Mouse (Mus musculus) neural tube, embryonic 14.5 days (tissue): ENCODE measurements around the gene Hbb-bh1. TPM values are rescaled to one million over a fixed set of nuclear protein-coding genes. Genes with fewer than 3 reads are reported as not detected.
"Not testable (repeated sequence)": the region's sequence is repeated elsewhere in the genome, so short reads cannot be mapped to it uniquely, and the experiment has no call there.

Experiments
- ATAC-seq: fragments of 200-750 bp; cut with Nextera tagmentation; 2 replicates; pipeline ENCODE4 v1.8.0; 2017; ENCODE audit warnings: low read depth, mild to moderate bottlenecking, moderate TSS enrichment, moderate library complexity
- H3K27ac ChIP-seq: fragments of 300-500 bp; sonication (generic); 2 replicates; pipeline ENCODE4 v1.5.1; 2014; ENCODE audit warnings: low read depth, mild to moderate bottlenecking, control low read depth, low read length, moderate library complexity, mixed read lengths
- H3K27me3 ChIP-seq: fragments of 300-500 bp; sonication (generic); 2 replicates; pipeline ENCODE4 v1.6.1; 2014; ENCODE audit warnings: low read length; ENCODE audit not compliant: control insufficient read depth, insufficient read depth
- H3K36me3 ChIP-seq: fragments of 300-500 bp; sonication (generic); 2 replicates; pipeline ENCODE4 v1.6.1; 2014; ENCODE audit warnings: low read length, mixed read lengths; ENCODE audit not compliant: control insufficient read depth, insufficient read depth
- H3K4me1 ChIP-seq: fragments of 300-500 bp; sonication (generic); 2 replicates; pipeline ENCODE4 v1.6.1; 2014; ENCODE audit warnings: low read length; ENCODE audit not compliant: control insufficient read depth, insufficient read depth
- H3K4me2 ChIP-seq: fragments of 300-500 bp; sonication (generic); 2 replicates; pipeline ENCODE4 v1.6.1; 2014; ENCODE audit warnings: mild to moderate bottlenecking, low read depth, low read length, control low read depth
- H3K4me3 ChIP-seq: fragments of 300-500 bp; sonication (generic); 2 replicates; pipeline ENCODE4 v1.5.1; 2014; ENCODE audit warnings: low read depth, low read length, control low read depth, mixed read lengths
- H3K9ac ChIP-seq: fragments of 300-500 bp; sonication (generic); replicated peaks from 2 replicates; pipeline ENCODE4 v1.6.1; 2014; ENCODE audit warnings: low read depth, mild to moderate bottlenecking, control low read depth, low read length, mixed read lengths
- H3K9me3 ChIP-seq: fragments of 300-500 bp; sonication (generic); 2 replicates; pipeline ENCODE4 v1.6.1; 2016; ENCODE audit warnings: low read length; ENCODE audit not compliant: control insufficient read depth
- WGBS: fragments of 180-500 bp; shearing (Covaris S2); extraction: QIAGEN DNeasy Blood & Tissue Kit; methylation state at CpG from one replicate; pipeline ENCODE4 v1.1.7; 2014; 5-methylcytosine and 5-hydroxymethylcytosine counted together
- polyA plus RNA-seq: library from polyadenylated mRNA; unstranded; fragments of >200 nt; fragmentation: Nextera tagmentation; extraction: Ambion mirVana; gene quantifications from 2 replicates; pipeline ENCODE4 v1.2.1, GENCODE M21; 2014

Gene Hbb-bh1
- polyA plus RNA-seq, 1 experiment from 2014 or later, result 1.5 TPM

GRCm38 (mm10) chr7:103808120-103808519 lies 34.8 kb downstream of the Hbb-bh1 start:
- not testable (repeated sequence) for ATAC-seq, H3K9me3 ChIP-seq, H3K9ac ChIP-seq, H3K27ac ChIP-seq, H3K4me2 ChIP-seq, H3K36me3 ChIP-seq, H3K4me1 ChIP-seq, H3K4me3 ChIP-seq, H3K27me3 ChIP-seq
- 74% methylated on average over 2 of the region's 2 CpGs for whole genome bisulfite sequencing

- Histone ChIP-seq H3K27me3 (no peaks in the 10 kb centered on the region), H3K27ac (no peak overlapping the region), H3K4me3 (no peak overlapping the region), H3K36me3 (no peaks in the 10 kb centered on the region), H3K9me3 (no peaks in the 10 kb centered on the region), H3K4me1 (no peaks in the 10 kb centered on the region), H3K9ac (no peak overlapping the region), H3K4me2 (no peak overlapping the region)
- 71% methylated on average over 1 of the region's 1 CpGs for WGBS
- ATAC-seq, result no peak
These were observed 36.1 kb downstream of the Hbb-bh1 start for GRCm38 (mm10) chr7:103806856-103807255.

GRCm38 (mm10) chr7:103792669-103793388 lies 50.1 kb downstream of the Hbb-bh1 start:
- WGBS, result 31% methylated on average over 4 of the region's 4 CpGs
- H3K4me1 ChIP-seq, result no peaks in the 10 kb centered on the region
- no peaks in the 10 kb centered on the region for H3K36me3 ChIP-seq
- no peak overlapping the region for H3K4me2 ChIP-seq
- no peaks in the 10 kb centered on the region for H3K9me3 ChIP-seq
- H3K27ac ChIP-seq, result no peak overlapping the region
- ATAC-seq, result no peak
- H3K4me3 ChIP-seq, result no peak overlapping the region
- no peaks in the 10 kb centered on the region for H3K27me3 ChIP-seq
- H3K9ac ChIP-seq, result no peak overlapping the region

- Histone ChIP-seq H3K4me2 (no peak within 1 kb of the TSS), H3K9ac (no peak within 1 kb of the TSS), H3K4me3 (no peak within 1 kb of the TSS), H3K27me3 (no peaks in the 10 kb centered on the region), H3K27ac (no peak within 1 kb of the TSS), H3K36me3 (no peaks in the 10 kb centered on the region), H3K9me3 (no peaks in the 10 kb centered on the region), H3K4me1 (no peaks in the 10 kb centered on the region)
- 83% methylated on average over 3 of the region's 3 CpGs for WGBS
- ATAC-seq, result no peak
These were observed 51.2 kb downstream of the Hbb-bh1 start, which contains the start of gene Olfr67 for GRCm38 (mm10) chr7:103791721-103792120. Gene Olfr67 (minus strand): TSS chr7:103791821.

Other genes with a start within 250 kb of the Hbb-bh1 start
- not detected in 2 replicates for gene Olfr619, start 242.6 kb downstream of the Hbb-bh1 start, polyA plus RNA-seq
- not detected in 2 replicates for gene Olfr620, start 230.6 kb downstream of the Hbb-bh1 start, polyA plus RNA-seq
- gene Olfr622, start 200.5 kb downstream of the Hbb-bh1 start, polyA plus RNA-seq, result not detected in 2 replicates
- not detected in 2 replicates for gene Olfr623, start 179.5 kb downstream of the Hbb-bh1 start, polyA plus RNA-seq
- gene Olfr624, start 172.0 kb downstream of the Hbb-bh1 start, polyA plus RNA-seq, result not detected in 2 replicates
- gene Olfr625-ps1, start 160.4 kb downstream of the Hbb-bh1 start, polyA plus RNA-seq, result not detected in 2 replicates
- gene Olfr243, start 128.5 kb downstream of the Hbb-bh1 start, polyA plus RNA-seq, result not detected in 2 replicates
- gene Olfr628, start 112.8 kb downstream of the Hbb-bh1 start, polyA plus RNA-seq, result not detected in 2 replicates
- not detected in 2 replicates for gene Olfr629, start 98.2 kb downstream of the Hbb-bh1 start, polyA plus RNA-seq
- not detected in 2 replicates for gene Olfr630, start 85.8 kb downstream of the Hbb-bh1 start, polyA plus RNA-seq
- not detected in 2 replicates for gene Olfr69, start 71.6 kb downstream of the Hbb-bh1 start, polyA plus RNA-seq
- gene Olfr68, start 63.5 kb downstream of the Hbb-bh1 start, polyA plus RNA-seq, result not detected in 2 replicates
- not detected in 2 replicates for gene Olfr67, start 51.3 kb downstream of the Hbb-bh1 start, polyA plus RNA-seq
- gene Hbb-bt, start 29.2 kb downstream of the Hbb-bh1 start, polyA plus RNA-seq, result 1,217 and 1,461 TPM in 2 replicates
- gene Hbb-bs, start 15.1 kb downstream of the Hbb-bh1 start, polyA plus RNA-seq, result 2,922 and 4,105 TPM in 2 replicates
- not detected in 2 replicates for gene Hbb-bh2, start 2.6 kb downstream of the Hbb-bh1 start, polyA plus RNA-seq
- 261 and 1,449 TPM in 2 replicates for gene Hbb-y, start 10.1 kb upstream of the Hbb-bh1 start, polyA plus RNA-seq
- not detected in 2 replicates for gene Olfr66, start 43.1 kb upstream of the Hbb-bh1 start, polyA plus RNA-seq
- gene Olfr64, start 51.3 kb upstream of the Hbb-bh1 start, polyA plus RNA-seq, result not detected in 2 replicates
- not detected in 2 replicates for gene Olfr65, start 60.3 kb upstream of the Hbb-bh1 start, polyA plus RNA-seq
- not detected in 2 replicates for gene Olfr631, start 85.7 kb upstream of the Hbb-bh1 start, polyA plus RNA-seq
- gene Olfr632, start 91.2 kb upstream of the Hbb-bh1 start, polyA plus RNA-seq, result not detected in 2 replicates
- gene Olfr633, start 101.3 kb upstream of the Hbb-bh1 start, polyA plus RNA-seq, result not detected in 2 replicates
- 0.03 TPM in 1 of 2 replicates, not detected in the other for gene Olfr635, start 128.0 kb upstream of the Hbb-bh1 start, polyA plus RNA-seq
- gene Olfr638, start 155.6 kb upstream of the Hbb-bh1 start, polyA plus RNA-seq, result not detected in 2 replicates
- 0.04 TPM in 1 of 2 replicates, not detected in the other for gene Olfr639, start 174.1 kb upstream of the Hbb-bh1 start, polyA plus RNA-seq
- not detected in 2 replicates for gene Olfr640, start 182.4 kb upstream of the Hbb-bh1 start, polyA plus RNA-seq
- gene Olfr641, start 192.3 kb upstream of the Hbb-bh1 start, polyA plus RNA-seq, result not detected in 2 replicates
- gene Olfr642, start 209.5 kb upstream of the Hbb-bh1 start, polyA plus RNA-seq, result not detected in 2 replicates
- gene 4930516K23Rik, start 218.3 kb upstream of the Hbb-bh1 start, polyA plus RNA-seq, result not detected in 2 replicates
- gene Olfr644, start 228.7 kb upstream of the Hbb-bh1 start, polyA plus RNA-seq, result not detected in 2 replicates
- gene Olfr645, start 242.3 kb upstream of the Hbb-bh1 start, polyA plus RNA-seq, result not detected in 2 replicates